Mouse (Mus musculus) megakaryocyte, embryonic 14.5 days (primary cell): ENCODE results near the gene Mfsd2a.

Source experiments
- FLI1 ChIP-seq: IDR thresholded peaks from 2 replicates; pipeline ENCODE4 v1.6.1; 2012; ENCODE audit warnings: low read length, inconsistent platforms, mixed read lengths
- GATA1 ChIP-seq: IDR thresholded peaks from 3 replicates; pipeline ENCODE4 v1.6.1; 2012; ENCODE audit warnings: mixed read lengths, low read length, inconsistent platforms, borderline replicate concordance

GRCm38 (mm10) chr4:122903709-122904108 lies 57.3 kb downstream of the Mfsd2a start:
- no peak for TF ChIP-seq GATA1
- no peak for TF ChIP-seq FLI1
